8 mouse cellular contexts compared by ENCODE assay signal in genomic region chr4:137920005-137920404, GRCm38 (mm10). TPM values are rescaled to one million over a fixed set of nuclear protein-coding genes. Genes with fewer than 3 reads are reported as not detected.
DNase-seq lines count a peak whose midpoint lies in the region; ATAC-seq and TF ChIP-seq lines count a peak whose summit lies in the region.

No protein-coding gene starts in this region.

- no peak overlapping the region for H3K9ac ChIP-seq in forebrain, embryonic 12.5 days
- H3K9ac ChIP-seq in heart, embryonic 15.5 days: no peak overlapping the region
- no peak overlapping the region for H3K9ac ChIP-seq in kidney, postnatal 0 days (ENCODE audit: low read depth, low read length)

- H3K27me3 ChIP-seq in forebrain, embryonic 12.5 days: peaks cover 47% of the 10 kb centered on the region
- H3K27me3 ChIP-seq in heart, embryonic 15.5 days: no peaks in the 10 kb centered on the region
- no peaks in the 10 kb centered on the region for H3K27me3 ChIP-seq in kidney, postnatal 0 days (ENCODE audit: insufficient read depth, low read length)
- peaks cover 4% of the 10 kb centered on the region; the same call in 1 of the 2 replicates for H3K27me3 ChIP-seq in midbrain, embryonic 10.5 days (ENCODE audit: low read depth, poor library complexity, severe bottlenecking)

- no peak overlapping the region for H3K4me3 ChIP-seq in forebrain, embryonic 12.5 days (replicated peaks)
- H3K4me3 ChIP-seq in heart, embryonic 15.5 days: no peak overlapping the region
- no peak overlapping the region for H3K4me3 ChIP-seq in kidney, postnatal 0 days (replicated peaks; ENCODE audit: low read depth, low read length)
- H3K4me3 ChIP-seq in midbrain, embryonic 10.5 days: 0 out of 2 replicates have a peak overlapping the region, but pooled peaks have one; percentile 5

- H3K9me3 ChIP-seq in forebrain, embryonic 12.5 days: no peaks in the 10 kb centered on the region
- H3K9me3 ChIP-seq in heart, embryonic 15.5 days (replicated peaks): no peaks in the 10 kb centered on the region
- H3K9me3 ChIP-seq in kidney, postnatal 0 days (replicated peaks; ENCODE audit: low read length): no peaks in the 10 kb centered on the region
- H3K9me3 ChIP-seq in midbrain, embryonic 10.5 days (replicated peaks): no peaks in the 10 kb centered on the region

- WGBS in forebrain, embryonic 12.5 days: 29% methylated on average over 7 of the region's 7 CpGs
- WGBS in heart, embryonic 15.5 days: 53% methylated on average over 7 of the region's 7 CpGs
- WGBS in kidney, postnatal 0 days: 44% methylated on average over 7 of the region's 7 CpGs
- 34% methylated on average over 7 of the region's 7 CpGs for WGBS in midbrain, embryonic 10.5 days

- ATAC-seq in forebrain, embryonic 12.5 days (ENCODE audit: low FRiP score): no peak
- peak; percentile 36; the same call in 1 of the 2 replicates for ATAC-seq in heart, embryonic 15.5 days (replicated peaks; ENCODE audit: insufficient number of reproducible peaks, insufficient read depth, low FRiP score, low read depth)
- ATAC-seq in kidney, postnatal 0 days (replicated peaks; ENCODE audit: low FRiP score, low read depth): no peak
- ATAC-seq in frontal cortex, adult (ENCODE audit: low TSS enrichment): no peak

- peak overlapping the region; percentile 73 for H3K27ac ChIP-seq in forebrain, embryonic 12.5 days
- H3K27ac ChIP-seq in heart, embryonic 15.5 days: peak overlapping the region; percentile 92
- peak overlapping the region; percentile 89 for H3K27ac ChIP-seq in kidney, postnatal 0 days
- peak overlapping the region; percentile 77 for H3K27ac ChIP-seq in midbrain, embryonic 10.5 days (replicated peaks)

- DNase-seq in kidney, postnatal 0 days (ENCODE audit: low spot score): no peak
- DNase-seq in midbrain, embryonic 10.5 days (ENCODE audit: low spot score): no peak
- DNase-seq in left cerebral cortex, adult 9 months (ENCODE audit: low spot score in 2 of 2): no peak
- DNase-seq in spleen, adult 12 weeks (ENCODE audit: low spot score): no peak
- DNase-seq in retina, embryonic 14.5 days (ENCODE audit: low spot score): no peak

- H3K4me2 ChIP-seq in forebrain, embryonic 12.5 days: no peak overlapping the region
- H3K4me2 ChIP-seq in heart, embryonic 15.5 days: 0 out of 2 replicates have a peak overlapping the region, but pooled peaks have one; percentile 2
- H3K4me2 ChIP-seq in kidney, postnatal 0 days (ENCODE audit: low read length): peak overlapping the region; percentile 21; the same call in 1 of the 2 replicates

- peaks cover 41% of the 10 kb centered on the region for H3K4me1 ChIP-seq in forebrain, embryonic 12.5 days
- peaks cover 43% of the 10 kb centered on the region for H3K4me1 ChIP-seq in heart, embryonic 15.5 days (replicated peaks)
- peaks cover 21% of the 10 kb centered on the region for H3K4me1 ChIP-seq in kidney, postnatal 0 days (replicated peaks; ENCODE audit: insufficient read depth, low read length)
- peaks cover 54% of the 10 kb centered on the region for H3K4me1 ChIP-seq in midbrain, embryonic 10.5 days

- H3K36me3 ChIP-seq in forebrain, embryonic 12.5 days (replicated peaks): no peaks in the 10 kb centered on the region; the same call in 1 of the 2 replicates
- no peaks in the 10 kb centered on the region for H3K36me3 ChIP-seq in heart, embryonic 15.5 days
- H3K36me3 ChIP-seq in kidney, postnatal 0 days (ENCODE audit: insufficient read depth, low read length): no peaks in the 10 kb centered on the region
- peaks cover 6% of the 10 kb centered on the region; the same call in 1 of the 2 replicates for H3K36me3 ChIP-seq in midbrain, embryonic 10.5 days

- TF ChIP-seq CTCF in kidney, postnatal 0 days (IDR thresholded peaks at IDR 0.05; ENCODE audit: low read depth): peak; percentile 10; the same call in 1 of the 2 replicates

RNA-seq across cellular contexts. Expression of gene Ece1, which starts 58.0 kb away (rescaled TPM):
- polyA plus RNA-seq in forebrain, embryonic 12.5 days (2016; fragmentation: Nextera tagmentation; extraction: Ambion mirVana): 18.3 and 23.4 TPM in 2 replicates
- 51.3 and 77.2 TPM in 2 replicates for polyA plus RNA-seq in heart, embryonic 15.5 days (2015; fragmentation: Nextera tagmentation; extraction: Ambion mirVana)
- polyA plus RNA-seq in kidney, postnatal 0 days (2015; fragmentation: Nextera tagmentation; extraction: Ambion mirVana): 36.1 and 40.8 TPM in 2 replicates
- 31.6 and 31.7 TPM in 2 replicates for polyA plus RNA-seq in midbrain, embryonic 10.5 days (2016; fragmentation: Nextera tagmentation; extraction: Ambion mirVana)
